Mouse (Mus musculus): ENCODE results near the gene Ldlrad3. TPM values are rescaled to one million over a fixed set of nuclear protein-coding genes. Genes with fewer than 3 reads are reported as not detected.

Ldlrad3 gene
- polyA plus RNA-seq, 1 experiment from 2014 or later, result 13.5 TPM

Other genes with a start within 250 kb of the Ldlrad3 start
- gene Trim44, start 221.4 kb upstream of the Ldlrad3 start, polyA plus RNA-seq (2015; fragmentation: Nextera tagmentation; extraction: Ambion mirVana), result 16.1 and 19.1 TPM in 2 replicates

Measured in heart, embryonic 16.5 days (tissue).